Mouse (Mus musculus) cortical plate, adult 2 months (tissue): ENCODE measurements around the gene Tbx3.

ENCODE experiments used
- CTCF ChIP-seq: fragments of 200-500 bp; IDR thresholded peaks from 2 replicates; pipeline ENCODE4 v1.5.1; 2011; ENCODE audit warnings: mild to moderate bottlenecking, control low read depth, low read length; ENCODE audit not compliant: insufficient read depth; ENCODE audit errors: extremely low read depth
- POLR2A ChIP-seq: fragments of 200-500 bp; IDR thresholded peaks from 2 replicates; pipeline ENCODE4 v1.6.1; 2011; ENCODE audit warnings: mild to moderate bottlenecking, low read length, control low read depth; ENCODE audit not compliant: insufficient read depth; ENCODE audit errors: extremely low read depth

GRCm38 (mm10) chr5:119672348-119672983, 2.0 kb downstream of the Tbx3 start:
- TF ChIP-seq POLR2A, result no peak
- no peak for TF ChIP-seq CTCF
